Mouse (Mus musculus) kidney, postnatal 0 days (tissue): ENCODE measurements around the gene Acpp. TPM values are rescaled to one million over a fixed set of nuclear protein-coding genes. Genes with fewer than 3 reads are reported as not detected.

Experiments
- ATAC-seq: fragments of 200-750 bp; cut with Nextera tagmentation; replicated peaks from 2 replicates; pipeline ENCODE4 v1.8.0; 2017; ENCODE audit warnings: low read depth, moderate number of reproducible peaks, moderate TSS enrichment, moderate library complexity; ENCODE audit not compliant: low FRiP score
- DNase-seq: peaks from one replicate; pipeline ENCODE4 v3.0.0-alpha.2; 2016; ENCODE audit warnings: low spot score
- H3K27ac ChIP-seq: fragments of 300-500 bp; sonication (generic); 2 replicates; pipeline ENCODE4 v1.5.1; 2014; ENCODE audit warnings: mild to moderate bottlenecking
- H3K27me3 ChIP-seq: fragments of 300-500 bp; sonication (generic); 2 replicates; pipeline ENCODE4 v1.6.1; 2014; ENCODE audit warnings: low read length, mixed read lengths; ENCODE audit not compliant: insufficient read depth
- H3K36me3 ChIP-seq: fragments of 300-500 bp; sonication (generic); 2 replicates; pipeline ENCODE4 v1.6.1; 2014; ENCODE audit warnings: low read length, mixed read lengths; ENCODE audit not compliant: insufficient read depth
- H3K4me1 ChIP-seq: fragments of 300-500 bp; sonication (generic); replicated peaks from 2 replicates; pipeline ENCODE4 v1.6.1; 2014; ENCODE audit warnings: antibody characterized with exemption, low read length, mixed read lengths; ENCODE audit not compliant: insufficient read depth
- H3K4me2 ChIP-seq: fragments of 300-500 bp; sonication (generic); 2 replicates; pipeline ENCODE4 v1.6.1; 2014; ENCODE audit warnings: mild to moderate bottlenecking, low read length, moderate library complexity, mixed read lengths
- H3K4me3 ChIP-seq: fragments of 300-500 bp; sonication (generic); replicated peaks from 2 replicates; pipeline ENCODE4 v1.5.1; 2014; ENCODE audit warnings: low read depth, low read length
- H3K9ac ChIP-seq: fragments of 300-500 bp; sonication (generic); 2 replicates; pipeline ENCODE4 v1.6.1; 2014; ENCODE audit warnings: low read depth, low read length
- H3K9me3 ChIP-seq: fragments of 300-500 bp; sonication (generic); replicated peaks from 2 replicates; pipeline ENCODE4 v1.6.1; 2016; ENCODE audit warnings: low read length, inconsistent platforms, mixed read lengths
- CTCF ChIP-seq: IDR thresholded peaks from 2 replicates; pipeline ENCODE4 v1.5.1; 2016; ENCODE audit warnings: antibody characterized with exemption, low read depth, mild to moderate bottlenecking, moderate library complexity
- WGBS: fragments of 180-500 bp; shearing (Covaris S2); extraction: QIAGEN DNeasy Blood & Tissue Kit; methylation state at CpG from one replicate; pipeline ENCODE4 v1.1.7; 2014; 5-methylcytosine and 5-hydroxymethylcytosine counted together
- polyA plus RNA-seq: library from polyadenylated mRNA; unstranded; fragments of >200 nt; fragmentation: Nextera tagmentation; extraction: Ambion mirVana; gene quantifications from 2 replicates; pipeline ENCODE4 v1.2.1, GENCODE M21; 2015

Acpp gene
- polyA plus RNA-seq, 1 experiment from 2014 or later = 1.5 TPM

- H3K27me3 ChIP-seq = no peaks in the 10 kb centered on the region
- H3K4me1 ChIP-seq = no peaks in the 10 kb centered on the region
- no peaks in the 10 kb centered on the region for H3K36me3 ChIP-seq
- H3K4me2 ChIP-seq = no peak overlapping the region
- TF ChIP-seq CTCF = no peak
- no peak for ATAC-seq
- H3K4me3 ChIP-seq = no peak overlapping the region
- H3K9me3 ChIP-seq = no peaks in the 10 kb centered on the region
- no peak for DNase-seq
- H3K9ac ChIP-seq = no peak overlapping the region
- H3K27ac ChIP-seq = no peak overlapping the region
- WGBS = 64% methylated on average over 4 of the region's 4 CpGs
These were observed 65.9 kb downstream of the Acpp start for GRCm38 (mm10) chr9:104271642-104272041.

GRCm38 (mm10) chr9:104269944-104270343, 67.6 kb downstream of the Acpp start:
- Histone ChIP-seq H3K27me3 (no peaks in the 10 kb centered on the region), H3K9me3 (no peaks in the 10 kb centered on the region), H3K4me1 (no peaks in the 10 kb centered on the region), H3K4me3 (no peak overlapping the region), H3K4me2 (no peak overlapping the region), H3K27ac (no peak overlapping the region), H3K9ac (no peak overlapping the region), H3K36me3 (no peaks in the 10 kb centered on the region)
- ATAC-seq (no peak), DNase-seq (no peak)
- no peak for TF ChIP-seq CTCF
- WGBS = 52% methylated on average over 3 of the region's 3 CpGs

DNA sequence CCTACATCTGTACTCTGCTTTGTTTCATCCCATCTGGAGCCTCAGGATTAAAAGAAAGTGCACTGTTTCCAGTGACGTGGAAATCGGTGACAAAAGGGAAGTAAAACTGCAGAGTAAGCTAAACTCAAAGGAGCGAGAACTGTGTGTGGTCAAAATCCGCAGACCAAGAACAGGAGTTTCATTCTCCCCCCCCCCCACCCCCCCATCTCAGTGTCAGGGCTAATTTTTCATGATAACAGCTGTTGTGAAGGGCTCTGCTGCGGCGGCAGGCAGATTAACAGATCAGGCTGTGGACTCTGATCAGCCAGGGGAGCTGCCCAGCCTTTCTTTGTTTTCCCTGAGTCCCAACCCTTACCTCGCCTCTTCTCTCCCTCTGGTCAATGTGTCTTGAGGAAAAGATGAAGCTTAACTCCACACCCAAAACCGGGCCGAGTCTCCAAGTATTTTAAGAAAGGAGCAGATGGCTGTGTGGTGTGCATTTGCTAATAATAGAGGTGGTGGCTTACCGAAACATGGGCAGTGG, 68.1 kb downstream of the Acpp start:
- 26% methylated on average over 10 of the region's 10 CpGs for WGBS
- TF ChIP-seq CTCF = no peak
- no peak overlapping the region for H3K9ac ChIP-seq
- ATAC-seq (0 out of 2 replicates have a peak, but pooled peaks have one; percentile 29), DNase-seq (no peak)
- H3K4me3 ChIP-seq = no peak overlapping the region
- H3K4me1 ChIP-seq = no peaks in the 10 kb centered on the region
- H3K27me3 ChIP-seq = no peaks in the 10 kb centered on the region
- H3K27ac ChIP-seq = no peak overlapping the region
- no peaks in the 10 kb centered on the region for H3K36me3 ChIP-seq
- no peaks in the 10 kb centered on the region for H3K9me3 ChIP-seq
- H3K4me2 ChIP-seq = 0 out of 2 replicates have a peak overlapping the region, but pooled peaks have one; percentile 17

DNA sequence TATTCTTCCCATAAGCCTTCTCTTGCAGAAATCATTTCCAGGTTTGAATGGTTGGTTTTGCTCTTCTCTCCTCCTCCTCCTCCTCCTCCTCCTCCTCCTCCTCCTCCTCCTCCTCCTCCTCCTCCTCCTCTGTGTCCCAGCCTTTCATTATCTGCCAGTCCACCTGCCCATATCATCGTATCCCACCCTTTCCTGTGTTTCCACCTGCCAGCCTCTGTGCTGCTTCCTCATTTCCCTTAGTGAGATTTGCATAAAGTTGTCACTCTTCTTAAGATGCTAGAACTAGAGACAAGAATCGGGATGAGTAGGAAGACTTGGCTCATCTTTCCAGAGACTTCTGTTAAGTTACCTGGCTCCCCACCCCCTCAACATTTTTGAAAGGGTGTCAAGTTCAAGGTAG, 73.0 kb downstream of the Acpp start:
- H3K4me1 ChIP-seq = 0 out of 2 replicates have a peak, but pooled peaks cover 10% of the 10 kb centered on the region
- 72% methylated on average over 2 of the region's 2 CpGs for WGBS
- no peak for DNase-seq

DNA sequence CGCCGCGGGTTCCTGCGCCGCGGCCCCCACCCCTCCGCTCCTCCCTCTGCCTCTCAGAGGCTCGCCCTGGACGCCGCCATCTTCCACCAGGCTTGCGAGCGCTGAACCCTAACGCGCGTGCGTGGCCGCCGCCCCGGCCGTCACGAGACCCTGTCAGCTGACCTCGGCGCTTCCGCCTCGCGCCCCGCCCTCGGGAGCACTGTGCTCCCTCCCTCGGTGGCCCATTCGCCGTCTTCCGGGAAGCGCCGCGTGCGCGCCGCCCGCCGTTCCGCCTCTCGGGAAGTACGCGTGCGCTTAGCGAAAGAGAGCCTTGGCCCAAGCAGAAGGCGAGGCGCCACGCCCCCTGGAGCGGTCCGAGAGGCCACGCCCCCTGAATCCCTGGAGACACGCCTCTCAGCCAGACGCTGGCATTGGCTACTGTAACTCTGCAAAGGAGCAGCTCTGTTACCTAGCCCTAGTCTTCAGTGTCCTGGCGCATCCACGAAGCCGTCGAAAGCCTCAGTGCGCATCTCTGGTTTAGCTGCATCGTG, 74.7 kb downstream of the Acpp start, which contains the start of gene Dnajc13:
Dnajc13 (minus strand) TSS at position 108 of the 530 bp plus-strand sequence.
- TF ChIP-seq CTCF = 0 out of 2 replicates have a peak, but pooled peaks have one; percentile 19
- H3K4me2 ChIP-seq = peak within 1 kb of the TSS; percentile 65
- peak within 1 kb of the TSS; percentile 98 for H3K4me3 ChIP-seq
- under 1% methylated on average over 60 of the region's 60 CpGs for WGBS
- H3K27ac ChIP-seq = peak within 1 kb of the TSS; percentile 96
- H3K36me3 ChIP-seq = no peaks in the 10 kb centered on the region
- 0 out of 2 replicates have a peak, but pooled peaks cover 10% of the 10 kb centered on the region for H3K4me1 ChIP-seq
- peak; percentile 98 for DNase-seq
- peak within 1 kb of the TSS; percentile 97 for H3K9ac ChIP-seq
- no peaks in the 10 kb centered on the region for H3K27me3 ChIP-seq
- no peaks in the 10 kb centered on the region for H3K9me3 ChIP-seq
- ATAC-seq = peak; percentile 98

More for the DNA sequence above, 73.0 kb downstream of the Acpp start:
- Histone ChIP-seq H3K4me3 (no peak overlapping the region), H3K27ac (no peak overlapping the region), H3K9me3 (no peaks in the 10 kb centered on the region), H3K36me3 (no peaks in the 10 kb centered on the region), H3K27me3 (no peaks in the 10 kb centered on the region), H3K4me2 (no peak overlapping the region), H3K9ac (no peak overlapping the region)
- ATAC-seq = no peak
- TF ChIP-seq CTCF = no peak

- no peaks in the 10 kb centered on the region for H3K36me3 ChIP-seq
- H3K9ac ChIP-seq = peak overlapping the region; percentile 97
- peak; percentile 70 for ATAC-seq
- WGBS = under 1% methylated on average over 39 of the region's 46 CpGs
- no peaks in the 10 kb centered on the region for H3K27me3 ChIP-seq
- TF ChIP-seq CTCF = no peak
- DNase-seq = peak; percentile 71
- H3K4me1 ChIP-seq = 0 out of 2 replicates have a peak, but pooled peaks cover 10% of the 10 kb centered on the region
- H3K4me3 ChIP-seq = peak overlapping the region; percentile 98
- peak overlapping the region; percentile 96 for H3K27ac ChIP-seq
- H3K4me2 ChIP-seq = peak overlapping the region; percentile 65
- no peaks in the 10 kb centered on the region for H3K9me3 ChIP-seq
These were observed 75.4 kb downstream of the Acpp start for GRCm38 (mm10) chr9:104262016-104262762.
